Mouse (Mus musculus) thymus, adult 18-20 months (tissue): Measurements from ENCODE around the gene Ccdc190.

ENCODE experiments used
- DNase-seq, 2 experiments: peaks; one replicate each; pipeline ENCODE4 v3.0.0; 2022; ENCODE audit warnings: mixed read lengths in 2 of 2

Ccdc190 gene

DNA sequence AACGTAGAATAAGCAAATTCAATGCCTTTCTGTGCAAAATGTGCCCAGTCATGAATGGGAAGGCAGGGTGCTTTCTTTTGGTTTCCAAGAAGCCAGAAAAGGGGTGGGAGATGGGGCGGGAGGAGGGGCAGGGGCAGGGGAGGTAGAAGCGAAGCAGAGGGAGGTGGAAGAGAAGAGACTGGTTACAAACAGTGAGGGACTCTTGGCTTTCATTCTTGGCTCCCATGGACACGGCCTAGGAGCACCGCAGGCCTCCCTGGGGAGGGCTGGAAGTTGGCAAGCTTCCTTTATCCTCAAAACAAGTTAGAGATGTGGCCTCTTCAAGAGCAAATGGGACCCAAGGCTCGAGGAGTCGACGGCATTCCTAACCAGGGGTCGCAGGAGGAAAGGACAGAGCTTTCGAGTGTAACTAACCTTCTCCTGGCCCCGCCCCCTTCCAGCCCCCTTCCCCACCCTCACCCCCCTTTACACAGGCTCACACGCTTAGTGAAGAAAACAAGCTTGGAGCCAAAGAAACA is at the start of gene Ccdc190:
Gene Ccdc190 (plus strand): TSS at position 195 of the 518 bp plus-strand sequence.
- no peak for DNase-seq

DNA sequence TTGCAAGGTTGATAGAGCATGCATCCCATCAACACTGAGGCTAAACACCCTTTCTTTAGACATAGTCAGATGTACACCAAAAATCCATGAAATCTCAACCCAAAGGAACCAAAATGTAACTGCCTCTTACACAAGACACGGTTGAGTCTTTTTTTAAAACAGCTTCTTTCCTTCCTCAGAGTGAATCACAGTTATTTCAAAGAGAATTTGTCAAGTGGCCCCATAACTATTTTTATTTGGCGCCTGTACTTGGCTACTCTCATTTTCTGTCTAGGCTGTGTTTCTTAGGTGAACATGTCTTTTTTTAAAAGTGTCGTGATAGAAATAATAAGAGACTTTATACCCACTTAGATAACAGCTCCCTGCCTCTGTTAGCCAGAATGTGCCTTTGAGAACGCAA is 49.4 kb upstream of the Ccdc190 start:
- no peak for DNase-seq

DNA sequence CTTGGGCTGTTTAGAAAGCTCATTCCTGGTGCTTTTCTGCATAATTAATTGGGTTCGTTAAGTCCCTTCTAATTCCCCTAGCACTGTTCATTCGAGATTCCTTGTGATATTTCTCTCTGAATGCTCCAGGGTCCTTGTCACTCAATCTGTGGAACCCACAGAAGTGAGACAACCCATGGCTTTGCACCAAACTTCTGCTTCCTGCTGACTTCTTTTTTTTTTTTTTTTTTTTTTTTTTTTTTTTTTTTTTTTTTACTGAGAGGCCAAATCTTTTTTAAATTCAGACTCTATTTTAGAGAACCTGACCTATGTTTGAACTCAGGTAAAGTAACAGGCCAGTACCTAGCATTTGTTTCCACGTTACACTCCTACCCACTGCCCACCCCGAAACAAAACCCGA is 48.3 kb upstream of the Ccdc190 start:
- no peak for DNase-seq

DNA sequence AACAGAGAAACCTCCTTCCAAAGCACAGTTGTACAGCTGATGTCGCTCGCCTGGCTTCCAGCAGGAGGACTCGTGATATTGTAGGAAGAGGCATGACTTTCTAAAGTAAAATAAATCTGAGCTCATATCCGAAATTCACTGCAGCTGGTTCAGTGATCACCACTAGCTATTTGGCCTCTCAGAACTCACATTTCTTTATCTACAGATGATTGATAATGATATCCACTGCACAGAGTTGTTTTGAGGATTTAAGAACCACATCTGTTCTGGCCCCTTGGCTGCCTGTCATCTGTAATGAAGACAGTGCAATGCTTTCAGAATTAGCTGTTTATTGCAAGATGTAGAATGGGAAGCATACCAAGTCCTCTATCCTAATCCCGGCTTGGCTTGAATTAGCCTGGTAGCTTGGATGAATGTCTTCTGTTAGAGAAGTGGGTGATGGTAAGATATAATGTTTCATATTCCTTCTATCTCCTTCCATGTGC is 45.3 kb upstream of the Ccdc190 start:
- no peak for DNase-seq

DNA sequence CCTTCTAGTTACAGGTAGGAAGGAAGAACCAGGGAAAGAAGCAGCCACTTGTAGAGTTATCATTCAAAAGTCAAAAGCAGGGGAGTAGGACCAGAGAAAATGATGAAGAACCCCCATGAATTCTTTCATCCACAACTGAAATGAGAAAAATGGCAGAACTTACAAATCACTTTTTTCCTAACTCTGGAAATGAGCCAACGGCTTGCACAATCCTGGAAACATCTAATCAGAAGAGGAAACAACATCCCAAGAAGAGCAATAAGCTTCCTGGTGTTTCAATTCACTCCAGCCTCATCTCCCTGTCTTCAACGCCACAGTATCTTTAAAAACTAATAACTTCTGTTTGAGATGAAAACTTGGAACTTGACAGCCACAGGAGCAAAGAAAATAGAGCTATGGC is 39.2 kb upstream of the Ccdc190 start:
- no peak for DNase-seq

DNA sequence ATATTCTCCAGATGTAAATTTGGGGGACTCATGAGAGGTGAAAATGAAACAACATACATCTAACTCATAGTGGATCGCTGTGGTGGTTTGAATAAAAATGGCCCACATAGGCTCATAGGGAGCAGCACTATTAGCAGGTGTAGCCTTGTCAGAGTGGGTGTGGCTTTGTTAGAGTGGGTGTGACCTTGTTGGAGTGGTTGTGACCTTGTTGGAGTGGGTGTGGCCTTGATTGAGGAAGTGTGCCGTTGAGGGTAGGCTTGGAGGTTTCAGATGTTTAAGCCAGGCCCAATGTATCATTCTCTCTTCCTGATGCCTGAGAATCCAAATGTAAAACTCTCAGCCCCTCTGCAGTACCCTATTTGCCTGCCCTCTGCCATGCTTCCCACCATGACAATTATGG is 34.5 kb upstream of the Ccdc190 start:
- no peak for DNase-seq

DNA sequence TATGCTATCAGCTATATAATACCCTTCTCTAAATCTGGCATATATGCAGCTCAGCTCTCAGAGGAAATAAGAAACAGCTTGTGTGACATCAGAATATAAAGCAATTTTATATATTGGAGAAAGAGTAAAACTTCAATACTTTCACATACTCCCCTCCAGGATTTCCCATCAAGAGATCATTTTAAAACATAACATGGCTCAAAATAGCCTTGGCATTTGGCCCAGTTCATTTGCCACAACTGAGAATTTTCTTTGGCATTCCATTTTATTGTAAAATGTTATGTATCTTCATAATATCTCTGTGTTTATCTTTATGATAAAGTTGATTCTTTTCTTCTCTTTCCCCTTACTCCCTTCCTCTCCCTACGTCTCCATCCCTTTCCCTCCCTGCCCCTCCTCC is 32.8 kb upstream of the Ccdc190 start:
- DNase-seq, result no peak

DNA sequence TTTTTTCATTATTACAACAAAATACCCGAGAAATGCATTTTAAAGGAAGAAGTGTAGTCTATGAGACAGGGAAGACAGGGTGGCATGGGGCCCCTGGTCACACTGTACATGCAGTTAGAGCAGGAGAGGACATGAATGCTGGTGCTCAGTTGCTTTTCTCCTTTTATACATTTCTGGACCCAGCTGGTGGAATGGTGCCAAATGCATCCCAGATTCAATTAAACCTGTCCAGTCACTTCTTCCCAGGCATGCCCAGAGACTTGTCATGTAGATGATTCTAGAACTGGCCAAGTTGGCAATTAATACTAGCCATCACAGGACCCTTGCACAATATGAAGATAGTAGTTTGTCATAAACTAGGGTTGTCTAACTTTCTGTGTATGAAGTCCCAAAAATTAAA is 30.5 kb upstream of the Ccdc190 start:
- DNase-seq, result no peak

DNA sequence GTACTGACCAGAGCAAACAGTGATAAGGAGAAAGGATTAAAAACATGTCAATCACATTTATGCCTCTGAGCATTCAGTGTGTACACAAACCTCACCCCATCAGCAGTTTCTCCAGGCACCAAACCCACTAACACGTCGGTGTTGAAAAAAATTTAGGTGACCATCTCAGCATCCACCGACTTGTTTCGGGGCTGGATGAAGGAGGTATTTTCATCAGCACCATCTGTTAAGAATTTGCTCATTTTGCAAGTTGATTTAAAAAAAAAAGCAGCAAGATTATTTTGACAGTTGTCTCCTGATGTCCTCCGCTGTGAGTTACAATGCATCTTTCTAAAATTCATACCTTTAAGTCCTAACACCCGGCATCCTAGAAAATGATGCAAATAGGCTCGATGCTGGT is 29.8 kb upstream of the Ccdc190 start:
- no peak for DNase-seq

DNA sequence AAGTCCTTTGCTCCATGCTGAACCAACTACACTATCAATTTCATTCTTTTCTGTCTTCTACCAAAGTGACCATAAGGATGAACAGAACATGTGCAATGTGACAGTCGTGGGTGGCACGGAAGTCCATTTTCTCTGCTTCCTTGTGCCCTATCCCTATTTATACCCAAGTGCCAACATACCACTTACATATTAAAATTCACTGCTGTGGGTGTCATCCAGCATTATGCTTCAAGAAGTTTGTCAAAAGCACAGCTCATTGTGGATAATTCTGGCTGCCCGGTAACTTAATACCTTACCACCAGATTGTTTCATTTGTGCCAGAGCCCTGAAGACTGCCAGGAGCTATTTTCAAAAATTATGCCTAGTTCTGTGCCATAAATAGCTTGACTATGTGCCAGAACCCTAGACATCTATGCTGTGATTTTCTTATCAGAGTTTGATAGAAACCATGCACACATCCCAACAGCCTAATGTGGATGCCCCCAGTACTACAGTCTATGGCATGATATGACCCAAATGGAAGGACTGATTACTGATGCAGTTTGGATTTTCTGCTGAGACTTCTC is 27.6 kb upstream of the Ccdc190 start:
- DNase-seq, result no peak

DNA sequence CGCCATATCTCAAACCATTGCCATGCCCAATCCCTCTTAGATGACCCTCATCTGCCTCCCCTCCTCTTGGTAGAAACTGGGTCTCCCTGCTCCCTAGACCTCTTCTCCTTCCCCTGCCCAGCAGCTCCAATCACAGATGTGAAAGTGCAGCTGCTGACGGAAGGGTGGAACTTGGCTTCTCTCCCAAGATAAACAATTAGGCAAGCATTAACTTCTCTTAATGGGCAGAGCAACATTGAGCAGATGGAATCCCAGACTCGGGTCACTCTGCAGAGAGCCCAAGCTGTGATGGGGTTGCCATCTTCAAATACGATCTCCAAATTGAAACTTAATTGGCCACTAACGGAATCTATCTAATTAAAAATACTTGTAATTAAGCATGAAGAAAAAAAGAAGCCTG is 19.3 kb upstream of the Ccdc190 start:
- DNase-seq, result no peak

DNA sequence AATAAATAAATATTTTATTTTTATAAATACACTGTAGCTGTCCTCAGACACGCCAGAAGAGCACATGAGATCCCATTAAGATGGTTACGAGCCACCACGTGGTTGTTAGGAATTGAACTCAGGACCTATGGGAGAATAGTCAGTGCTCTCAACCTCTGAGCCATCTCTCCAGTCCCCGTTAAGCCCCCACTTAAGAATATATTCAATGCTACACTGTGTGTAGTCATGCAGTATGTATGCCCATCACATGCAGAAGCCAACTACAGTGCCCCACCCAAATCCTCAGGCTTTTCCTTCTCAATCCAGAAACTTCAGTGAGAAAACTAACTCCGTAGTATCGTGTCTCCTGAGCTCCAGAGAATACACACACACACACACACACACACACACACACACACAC is 18.8 kb upstream of the Ccdc190 start:
- no peak for DNase-seq

DNA sequence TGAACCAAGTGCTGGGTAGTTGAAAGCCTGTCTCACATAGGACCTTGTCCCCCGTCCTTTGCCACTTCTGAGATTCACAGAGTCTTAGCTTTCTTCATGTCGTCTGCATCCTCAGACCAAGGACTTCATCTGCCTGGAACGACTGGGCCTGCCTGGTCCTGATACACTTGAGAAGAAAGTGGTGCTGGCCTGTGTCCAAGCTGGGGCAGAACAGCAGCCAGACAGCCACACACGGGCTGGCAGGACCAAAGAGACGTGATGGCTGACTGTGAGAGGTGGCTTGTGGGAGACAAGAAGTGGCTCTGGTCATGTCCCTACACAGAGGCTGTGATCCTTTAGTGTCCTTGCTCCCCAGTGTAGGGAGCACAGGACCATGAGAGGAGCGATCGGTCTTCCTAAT is 17.7 kb upstream of the Ccdc190 start:
- DNase-seq, result no peak

DNA sequence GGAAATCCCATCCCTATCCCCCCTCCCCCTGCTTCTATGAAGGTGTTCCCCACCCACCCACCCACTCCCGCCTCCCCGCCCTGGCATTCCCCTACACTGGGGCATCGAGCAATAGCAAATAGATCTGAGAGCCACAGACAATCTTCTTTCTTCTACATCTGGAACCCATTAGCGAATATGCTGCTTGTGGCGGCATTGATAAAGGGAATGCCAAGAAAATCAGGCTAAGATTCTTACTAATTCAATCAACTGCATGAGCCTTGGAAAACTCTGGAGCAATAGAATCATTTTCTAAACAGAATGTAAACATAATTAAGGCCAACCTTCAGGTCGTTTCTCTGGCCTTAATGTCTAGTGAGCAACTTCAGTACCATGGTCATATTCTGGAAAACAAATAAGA is 16.9 kb upstream of the Ccdc190 start:
- no peak for DNase-seq

DNA sequence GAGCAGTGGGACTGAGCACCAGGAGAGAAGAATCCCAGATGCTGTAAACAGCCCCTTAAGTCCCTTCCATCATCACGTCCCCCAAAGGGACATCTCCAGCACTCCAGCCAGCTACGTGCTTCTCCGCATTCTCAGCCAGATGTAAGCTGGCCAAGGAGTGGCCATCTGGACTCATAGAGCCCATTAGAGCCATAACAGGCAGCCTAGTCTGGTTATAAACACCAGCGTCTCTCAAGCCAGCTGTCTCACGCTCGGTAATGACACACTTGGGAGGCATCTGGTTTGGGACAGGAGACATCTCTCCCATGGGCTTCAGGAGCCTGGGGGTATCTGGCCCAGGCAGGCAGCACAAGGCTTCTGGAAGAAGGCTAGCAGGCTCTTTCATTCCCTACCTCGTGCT is 11.8 kb upstream of the Ccdc190 start:
- no peak for DNase-seq

DNA sequence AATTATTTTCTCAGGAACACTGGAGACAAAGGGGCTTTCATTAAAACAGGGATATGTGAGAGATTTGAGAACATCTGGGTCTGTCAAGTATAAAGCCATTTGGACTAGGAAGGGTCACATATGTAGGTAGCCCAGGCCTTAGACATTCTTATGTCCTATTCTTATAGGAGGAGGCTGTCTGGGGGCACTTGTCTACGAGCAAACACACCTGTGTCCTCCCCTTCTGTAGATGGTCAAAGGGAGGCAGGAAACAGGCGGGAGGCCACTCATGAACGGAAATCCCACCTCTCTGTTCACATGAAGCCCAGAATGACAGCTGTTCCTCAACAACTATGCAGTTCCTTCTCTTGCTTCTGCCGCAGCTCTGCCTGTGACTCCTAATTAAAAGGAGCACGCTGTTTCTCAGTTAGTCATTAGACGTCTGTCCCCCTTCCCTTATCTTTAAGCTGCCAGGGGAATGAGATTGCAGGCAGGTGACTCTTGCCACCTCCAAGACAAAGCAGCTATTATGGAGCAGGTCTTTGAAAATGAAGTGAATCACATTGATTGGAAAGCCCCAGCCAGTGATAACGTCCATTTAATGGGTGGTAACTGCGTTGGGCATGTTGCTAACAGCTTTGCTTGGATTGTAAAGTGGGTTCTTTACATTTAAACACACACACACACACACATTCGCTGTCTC is 11.2 kb upstream of the Ccdc190 start:
- DNase-seq, result no peak

DNA sequence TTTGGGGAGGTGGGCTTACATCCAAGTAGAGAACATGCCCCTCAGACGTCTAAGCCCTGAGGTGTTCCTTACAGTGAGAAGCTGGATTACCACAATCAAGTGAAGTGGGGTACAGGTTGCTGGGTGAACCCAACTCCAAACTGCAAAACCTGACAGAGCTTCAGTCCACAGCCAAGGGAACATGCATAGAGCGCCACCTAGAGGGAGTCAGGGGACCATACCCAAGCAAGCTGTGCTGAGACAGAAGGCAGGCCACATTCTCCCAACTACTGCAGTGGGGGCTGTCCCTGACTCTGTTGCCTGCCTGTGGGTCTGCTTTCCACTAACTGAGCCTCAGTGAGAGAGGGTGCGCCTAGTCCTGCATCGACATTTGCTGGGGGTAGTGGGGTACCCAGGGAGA is 10.4 kb upstream of the Ccdc190 start:
- DNase-seq, result no peak

DNA sequence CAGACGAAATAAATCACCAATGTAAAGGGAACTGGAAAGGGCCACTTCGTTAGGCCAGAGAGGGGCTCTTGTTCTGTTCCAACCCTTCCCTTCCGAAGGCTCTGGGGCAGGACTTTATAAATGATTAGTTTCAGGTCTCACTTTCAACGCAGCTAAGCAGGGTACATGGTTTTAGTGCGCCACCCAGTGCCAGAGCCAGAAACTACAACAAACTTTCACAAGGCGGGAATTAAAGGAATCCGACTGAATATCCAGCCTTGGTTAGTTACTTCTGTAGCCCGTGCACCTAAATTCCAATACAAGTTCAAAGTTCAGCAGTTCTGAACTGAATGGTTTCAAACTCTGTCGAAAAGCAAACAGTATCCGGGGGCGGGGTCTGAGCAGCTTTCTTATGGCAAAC is 9.2 kb upstream of the Ccdc190 start:
- no peak for DNase-seq

DNA sequence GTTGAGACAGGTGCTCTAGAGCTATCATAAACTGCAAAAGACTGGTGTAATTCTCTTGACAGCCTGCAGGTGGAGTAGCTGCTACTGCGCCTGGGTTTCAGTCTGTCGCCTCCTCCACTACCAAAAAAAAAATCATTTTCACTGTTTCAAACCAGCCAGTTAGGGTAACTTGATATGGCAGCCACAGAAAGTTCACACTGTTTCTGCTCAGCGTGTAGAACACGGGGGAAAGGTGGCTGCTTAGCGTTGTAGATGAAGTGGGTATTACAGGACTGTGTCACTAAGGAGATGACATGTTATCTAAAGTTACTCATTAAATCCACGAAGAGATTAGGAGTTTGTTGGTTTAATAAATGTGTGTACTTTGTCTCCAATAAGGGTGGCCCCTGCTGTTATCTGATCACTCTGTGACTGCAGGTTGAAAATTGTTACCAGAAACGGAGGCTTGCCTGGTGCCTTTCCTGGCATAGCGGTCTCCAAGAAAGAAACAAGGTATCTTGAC is 6.7 kb upstream of the Ccdc190 start:
- no peak for DNase-seq

DNA sequence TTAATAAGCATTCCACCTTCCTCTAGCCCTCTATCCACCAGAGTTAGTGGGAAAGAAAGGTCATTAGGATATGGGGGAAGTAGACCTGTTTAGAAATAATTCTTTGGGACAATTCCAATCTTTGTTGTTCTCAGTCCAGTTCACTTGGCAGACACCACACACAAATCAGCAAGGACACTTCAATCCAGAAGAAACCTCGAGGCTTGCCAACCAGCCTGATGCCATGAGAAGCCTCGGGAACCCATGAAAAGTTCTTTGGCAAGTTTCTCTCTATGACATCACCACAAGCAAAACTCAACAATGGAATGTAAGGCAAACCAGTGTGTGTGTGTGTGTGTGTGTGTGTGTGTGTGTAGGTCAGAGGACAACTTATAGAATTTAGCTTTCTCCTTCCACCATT is 3.9 kb upstream of the Ccdc190 start:
- DNase-seq, result no peak

DNA sequence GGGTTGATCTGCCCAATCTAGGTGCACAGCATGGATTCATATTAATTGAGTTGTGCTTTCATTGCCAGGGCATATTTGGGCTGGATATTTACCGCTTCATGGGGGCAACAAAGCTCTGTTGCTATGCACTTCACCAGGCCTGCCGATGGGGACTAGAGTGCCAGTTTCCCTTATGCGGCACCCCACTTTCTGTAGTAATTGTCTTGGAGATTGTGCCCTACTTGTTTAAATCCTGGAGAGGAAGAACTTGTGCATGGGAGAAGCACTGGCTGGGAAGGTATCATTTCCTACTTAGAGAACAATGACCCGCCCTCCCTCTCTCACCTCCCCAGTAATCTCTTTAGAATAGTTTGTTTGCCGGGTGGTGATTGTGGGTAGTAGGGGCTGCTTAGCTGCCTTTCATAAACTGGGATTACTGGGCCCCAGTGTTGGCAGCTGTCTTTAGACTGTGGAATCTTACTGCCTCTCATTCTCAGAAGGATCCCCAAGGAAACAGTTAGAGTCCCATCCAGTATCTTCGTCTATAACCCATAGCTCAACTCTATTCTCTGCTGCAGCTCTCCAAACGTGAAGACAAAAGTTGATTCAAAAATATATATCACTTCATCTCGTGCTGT is 587 bp upstream of the Ccdc190 start:
- no peak for DNase-seq

DNA sequence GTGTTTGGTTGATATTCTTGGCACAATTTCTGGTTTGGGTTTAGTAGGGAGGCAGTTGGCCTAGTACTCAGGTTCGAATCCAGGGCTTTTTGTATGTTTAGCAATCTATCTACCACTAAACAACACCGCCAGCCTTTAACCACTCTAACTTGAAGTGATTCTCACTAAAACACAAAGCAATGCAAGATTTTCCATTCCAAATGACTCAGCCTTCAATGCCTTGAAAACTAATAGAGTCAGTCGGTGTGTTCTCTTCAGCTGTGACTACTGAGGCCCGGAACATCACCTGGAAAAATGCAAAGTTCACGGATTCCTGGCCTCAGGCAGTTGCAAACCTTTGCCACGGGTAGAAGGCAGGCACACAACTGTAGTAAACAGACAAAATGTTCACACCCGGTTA is 3.2 kb downstream of the Ccdc190 start:
- DNase-seq, result no peak

DNA sequence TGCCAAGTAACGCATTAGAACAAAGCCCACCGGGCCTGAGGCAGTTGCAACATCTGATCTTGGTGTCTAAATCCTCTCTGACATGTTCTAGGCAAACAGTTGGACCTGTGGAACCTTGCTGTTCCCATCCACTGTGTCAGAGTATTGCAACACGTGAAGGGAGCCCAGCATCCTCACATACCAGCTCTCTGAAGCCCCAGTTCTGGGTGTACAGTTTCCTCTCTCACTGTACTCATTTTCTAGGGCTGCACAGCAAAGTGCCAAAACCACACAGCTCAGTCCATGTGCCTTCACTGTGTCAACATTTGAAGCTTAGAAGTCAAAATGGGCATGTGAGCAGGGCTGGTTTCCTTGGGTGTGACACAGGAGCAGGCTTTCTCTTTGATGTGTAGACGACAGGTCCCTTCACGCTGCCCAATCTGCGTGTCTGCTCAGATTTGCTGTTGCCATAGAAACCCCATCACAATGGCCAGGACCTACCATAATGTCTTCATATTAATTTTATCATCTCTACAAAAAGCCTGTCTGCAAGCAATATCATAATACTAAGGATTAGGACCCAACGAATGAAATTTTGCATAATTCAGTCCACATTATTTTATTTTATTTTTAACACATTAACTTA is 3.8 kb downstream of the Ccdc190 start:
- no peak for DNase-seq
